Mouse (Mus musculus): ENCODE measurements around the gene Alg3.

DNA sequence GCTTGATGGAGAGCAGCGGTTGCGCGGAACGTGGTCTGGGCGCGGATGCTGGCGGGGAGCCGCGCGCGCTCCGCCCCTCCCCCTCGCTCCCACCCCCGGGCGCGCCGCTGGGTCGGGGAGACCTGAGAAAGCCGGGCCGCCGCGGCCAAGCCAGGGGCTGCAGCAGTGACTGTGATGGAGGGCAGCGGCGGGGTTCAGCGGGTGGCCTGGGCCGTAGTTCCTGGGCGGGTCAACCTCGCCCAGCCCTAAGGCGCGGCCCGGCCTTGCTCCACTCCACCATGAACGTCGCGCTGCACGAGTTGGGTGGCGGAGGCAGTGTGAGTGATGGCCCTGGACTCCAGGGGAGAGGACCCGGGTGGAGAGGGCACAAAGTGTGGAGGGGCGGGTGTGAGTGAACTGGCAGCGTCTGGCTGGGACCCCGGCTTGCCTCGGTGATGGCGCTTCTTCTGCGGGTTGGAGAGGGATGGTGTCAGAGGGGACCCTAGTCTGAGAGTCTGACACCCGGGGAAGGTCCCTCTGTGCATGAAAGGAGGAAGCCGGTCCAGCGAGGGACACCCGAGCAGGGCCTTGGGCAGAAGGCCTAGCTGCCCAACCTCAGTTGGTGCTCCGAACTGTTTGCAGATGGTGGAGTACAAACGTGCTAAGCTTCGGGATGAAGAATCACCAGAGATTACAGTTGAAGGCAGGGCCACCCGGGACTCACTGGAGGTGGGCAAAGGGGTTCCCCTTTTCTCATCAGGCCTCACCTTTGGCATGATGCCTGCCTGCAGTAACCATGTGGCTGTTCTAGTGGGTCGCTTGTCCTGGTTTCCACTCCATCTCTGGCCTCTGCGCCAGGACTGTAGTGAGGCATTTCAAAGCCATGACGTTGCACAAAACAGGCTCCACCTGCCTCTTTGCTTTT, 18.4 kb upstream of the Alg3 start, which contains the start of gene Ece2:
- TF ChIP-seq POLR2A (IDR thresholded peaks at IDR 0.05; ENCODE audit: low read depth, low read length) (no peak), BHLHE40 (IDR thresholded peaks at IDR 0.05; ENCODE audit: low read depth, low read length) (no peak), POLR2AphosphoS2 (IDR thresholded peaks at IDR 0.05; ENCODE audit: low read depth, low read length) (no peak), ZNF384 (IDR thresholded peaks at IDR 0.05; ENCODE audit: low read depth, low read length) (no peak), USF2 (conservative IDR thresholded peaks at IDR 0.05; ENCODE audit: low read depth, low read length) (no peak), CTCF (conservative IDR thresholded peaks at IDR 0.05 in 1 of 2, IDR thresholded peaks at IDR 0.05 in 1 of 2; ENCODE audit: low read depth in 2 of 2, low read length in 2 of 2) (no peak), JUND (conservative IDR thresholded peaks at IDR 0.05; ENCODE audit: low read depth, low read length) (no peak), ZMIZ1 (IDR thresholded peaks at IDR 0.05; ENCODE audit: low read depth, low read length) (no peak), MXI1 (IDR thresholded peaks at IDR 0.05; ENCODE audit: low read depth, low read length) (no peak), ZKSCAN1 (IDR thresholded peaks at IDR 0.05; ENCODE audit: borderline replicate concordance, low read depth, low read length) (no peak), EP300 (IDR thresholded peaks at IDR 0.05; ENCODE audit: low read length) (no peak), NRF1 (IDR thresholded peaks at IDR 0.05; ENCODE audit: low read depth, low read length) (no peak), MAZ (IDR thresholded peaks at IDR 0.05; ENCODE audit: low read depth, low read length) (no peak)

All from CH12.LX (cell line).